Mouse (Mus musculus): ENCODE data around the gene Ube2n. TPM values are rescaled to one million over a fixed set of nuclear protein-coding genes. Genes with fewer than 3 reads are reported as not detected.

The Ube2n gene
- polyA plus RNA-seq, 1 experiment, result 157 TPM

GRCm38 (mm10) chr10:95563851-95564845 is 49.2 kb downstream of the Ube2n start, which contains the start of gene Nudt4:
TSS of gene Nudt4 (minus strand) at chr10:95564146.
- H3ac ChIP-seq (ENCODE audit: control insufficient read depth, insufficient read length), result peak within 1 kb of the TSS; percentile 95
- no peaks in the 10 kb centered on the region for H3K36me3 ChIP-seq (ENCODE audit: control insufficient read depth, insufficient read depth)
- H3K4me3 ChIP-seq, result peak within 1 kb of the TSS; percentile 83
- peaks cover 44% of the 10 kb centered on the region for H3K79me2 ChIP-seq (ENCODE audit: control insufficient read depth, insufficient read depth)
- H3K4me2 ChIP-seq (ENCODE audit: low read depth), result peak within 1 kb of the TSS; percentile 86
- H3K27me3 ChIP-seq (ENCODE audit: control insufficient read depth, insufficient read depth, insufficient read length), result no peaks in the 10 kb centered on the region
- peak; percentile 92 for TF ChIP-seq POLR2A (IDR thresholded peaks at IDR 0.05; ENCODE audit: insufficient read length, low read depth)
- TF ChIP-seq SRF (IDR thresholded peaks at IDR 0.05; ENCODE audit: control insufficient read depth, insufficient read length, low read depth), result no peak
- TF ChIP-seq E2F4 (IDR thresholded peaks at IDR 0.05; ENCODE audit: insufficient read depth), result peak; percentile 45
- TF ChIP-seq POLR2AphosphoS2 (IDR thresholded peaks at IDR 0.05; ENCODE audit: insufficient read length, low read depth), result peak; percentile 89
- TF ChIP-seq REST (IDR thresholded peaks at IDR 0.05; ENCODE audit: insufficient read depth, insufficient read length), result peak; percentile 22
- peak in 1 of 3 experiments; percentile 13 for TF ChIP-seq MYOD1 (IDR thresholded peaks at IDR 0.05; ENCODE audit: control insufficient read depth in 1 of 3, insufficient read length in 2 of 3, low read depth in 2 of 3)
- TF ChIP-seq MAX (IDR thresholded peaks at IDR 0.05; ENCODE audit: low read depth), result no peak

- TF ChIP-seq SRF (IDR thresholded peaks at IDR 0.05; ENCODE audit: control insufficient read depth, insufficient read length, low read depth) (no peak), POLR2A (IDR thresholded peaks at IDR 0.05; ENCODE audit: insufficient read length, low read depth) (no peak), MAX (IDR thresholded peaks at IDR 0.05; ENCODE audit: low read depth) (no peak)
- Histone ChIP-seq H3K4me3 (peak overlapping the region; percentile 83), H3K4me2 (ENCODE audit: low read depth) (no peak overlapping the region), H3K36me3 (ENCODE audit: control insufficient read depth, insufficient read depth) (no peaks in the 10 kb centered on the region), H3K79me2 (ENCODE audit: control insufficient read depth, insufficient read depth) (peaks cover 32% of the 10 kb centered on the region), H3ac (ENCODE audit: control insufficient read depth, insufficient read length) (no peak overlapping the region), H3K27me3 (ENCODE audit: control insufficient read depth, insufficient read depth, insufficient read length) (no peaks in the 10 kb centered on the region)
These were observed 50.4 kb downstream of the Ube2n start for GRCm38 (mm10) chr10:95565156-95565854.

DNA sequence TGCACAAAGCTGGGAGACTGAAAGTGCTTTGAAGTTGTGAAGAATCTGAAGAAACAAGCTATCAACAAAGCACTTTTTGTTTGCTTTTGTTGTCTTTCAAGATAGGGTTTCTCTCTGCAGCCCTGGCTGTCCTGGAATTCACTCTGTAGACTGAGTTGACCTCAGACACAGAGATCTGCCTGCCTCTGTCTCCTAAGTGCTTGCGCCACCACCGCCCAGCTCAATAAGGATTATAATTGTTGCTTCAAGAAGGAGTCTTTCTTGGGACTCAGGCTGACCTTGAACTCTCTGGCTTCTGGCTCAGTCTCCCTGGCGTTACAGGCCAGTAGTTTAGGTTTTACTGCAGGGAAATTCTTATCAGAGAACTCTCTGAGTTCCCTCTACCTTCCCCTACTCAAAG is 51.8 kb downstream of the Ube2n start:
- Histone ChIP-seq H3K27me3 (ENCODE audit: control insufficient read depth, insufficient read depth, insufficient read length) (no peaks in the 10 kb centered on the region), H3K4me2 (ENCODE audit: low read depth) (no peak overlapping the region), H3K36me3 (ENCODE audit: control insufficient read depth, insufficient read depth) (no peaks in the 10 kb centered on the region), H3K79me2 (ENCODE audit: control insufficient read depth, insufficient read depth) (peaks cover 17% of the 10 kb centered on the region), H3ac (ENCODE audit: control insufficient read depth, insufficient read length) (no peak overlapping the region), H3K4me3 (no peak overlapping the region)
- TF ChIP-seq SRF (IDR thresholded peaks at IDR 0.05; ENCODE audit: control insufficient read depth, insufficient read length, low read depth) (no peak), CEBPB (IDR thresholded peaks at IDR 0.05; ENCODE audit: insufficient read depth, poor library complexity, severe bottlenecking) (no peak), TCF3 (IDR thresholded peaks at IDR 0.05; ENCODE audit: insufficient read length, low read depth) (no peak), POLR2AphosphoS2 (IDR thresholded peaks at IDR 0.05; ENCODE audit: insufficient read length, low read depth) (no peak), MYOD1 (IDR thresholded peaks at IDR 0.05; ENCODE audit: control insufficient read depth in 1 of 3, insufficient read length in 2 of 3, low read depth in 2 of 3) (no peak), MYOG (IDR thresholded peaks at IDR 0.05; ENCODE audit: control insufficient read depth in 1 of 3, insufficient read depth in 1 of 3, insufficient read length in 2 of 3, low read depth in 2 of 3) (no peak), TCF12 (IDR thresholded peaks at IDR 0.05; ENCODE audit: insufficient read depth, poor library complexity, severe bottlenecking) (no peak), E2F4 (IDR thresholded peaks at IDR 0.05; ENCODE audit: insufficient read depth) (no peak), REST (IDR thresholded peaks at IDR 0.05; ENCODE audit: insufficient read depth, insufficient read length) (no peak), POLR2A (IDR thresholded peaks at IDR 0.05; ENCODE audit: insufficient read length, low read depth) (no peak), USF1 (IDR thresholded peaks at IDR 0.05; ENCODE audit: low read depth) (no peak), MAX (IDR thresholded peaks at IDR 0.05; ENCODE audit: low read depth) (no peak)

GRCm38 (mm10) chr10:95567550-95567949 is 52.6 kb downstream of the Ube2n start:
- H3K4me2 ChIP-seq (ENCODE audit: low read depth), result peak overlapping the region; percentile 30

More at GRCm38 (mm10) chr10:95567550-95567949, 52.6 kb downstream of the Ube2n start:
- Histone ChIP-seq H3K36me3 (ENCODE audit: control insufficient read depth, insufficient read depth) (no peaks in the 10 kb centered on the region), H3ac (ENCODE audit: control insufficient read depth, insufficient read length) (no peak overlapping the region), H3K79me2 (ENCODE audit: control insufficient read depth, insufficient read depth) (peaks cover 10% of the 10 kb centered on the region), H3K4me3 (no peak overlapping the region), H3K27me3 (ENCODE audit: control insufficient read depth, insufficient read depth, insufficient read length) (no peaks in the 10 kb centered on the region)
- TF ChIP-seq E2F4 (IDR thresholded peaks at IDR 0.05; ENCODE audit: insufficient read depth) (no peak), MYOG (IDR thresholded peaks at IDR 0.05; ENCODE audit: control insufficient read depth in 1 of 3, insufficient read depth in 1 of 3, insufficient read length in 2 of 3, low read depth in 2 of 3) (no peak), USF1 (IDR thresholded peaks at IDR 0.05; ENCODE audit: low read depth) (no peak), SRF (IDR thresholded peaks at IDR 0.05; ENCODE audit: control insufficient read depth, insufficient read length, low read depth) (no peak), CEBPB (IDR thresholded peaks at IDR 0.05; ENCODE audit: insufficient read depth, poor library complexity, severe bottlenecking) (no peak), TCF12 (IDR thresholded peaks at IDR 0.05; ENCODE audit: insufficient read depth, poor library complexity, severe bottlenecking) (no peak), POLR2AphosphoS2 (IDR thresholded peaks at IDR 0.05; ENCODE audit: insufficient read length, low read depth) (no peak), REST (IDR thresholded peaks at IDR 0.05; ENCODE audit: insufficient read depth, insufficient read length) (no peak), POLR2A (IDR thresholded peaks at IDR 0.05; ENCODE audit: insufficient read length, low read depth) (no peak), MYOD1 (IDR thresholded peaks at IDR 0.05; ENCODE audit: control insufficient read depth in 1 of 3, insufficient read length in 2 of 3, low read depth in 2 of 3) (no peak), MAX (IDR thresholded peaks at IDR 0.05; ENCODE audit: low read depth) (no peak), TCF3 (IDR thresholded peaks at IDR 0.05; ENCODE audit: insufficient read length, low read depth) (no peak)

All from myocyte (in vitro differentiated cells).